Mouse (Mus musculus) CH12.LX (cell line): Measurements from ENCODE around the gene Nsun7. TPM values are rescaled to one million over a fixed set of nuclear protein-coding genes. Genes with fewer than 3 reads are reported as not detected.

ENCODE experiments used
- DNase-seq: peaks from one replicate; pipeline ENCODE4 v3.0.0-alpha.2; 2013; ENCODE audit errors: extremely low read depth
- H3K27ac ChIP-seq: 2 replicates; pipeline ENCODE4 v1.5.1; 2012; ENCODE audit warnings: low read depth, mild to moderate bottlenecking, control low read depth, moderate library complexity; ENCODE audit not compliant: insufficient read depth
- H3K27me3 ChIP-seq: replicated peaks from 2 replicates; pipeline ENCODE3; 2012; ENCODE audit warnings: inconsistent platforms
- H3K36me3 ChIP-seq, 2 experiments: replicated peaks in 1 of 2; 2 replicates each; pipeline versions ENCODE3 to v1.6.1; 2012; ENCODE audit warnings: inconsistent platforms in 1 of 2, low read length in 1 of 2, mild to moderate bottlenecking in 1 of 2, mixed read lengths in 1 of 2, moderate library complexity in 1 of 2; ENCODE audit not compliant: control insufficient read depth in 1 of 2, insufficient read depth in 1 of 2
- H3K4me1 ChIP-seq, 2 experiments: 2 replicates each; pipeline ENCODE4 v1.6.1; 2012; ENCODE audit warnings: inconsistent platforms in 1 of 2, moderate library complexity in 1 of 2; ENCODE audit not compliant: insufficient read depth in 2 of 2, control insufficient read depth in 1 of 2
- H3K4me2 ChIP-seq: 2 replicates; pipeline ENCODE4 v1.6.1; 2012; ENCODE audit warnings: low read depth, mild to moderate bottlenecking, control low read depth; ENCODE audit not compliant: poor library complexity, insufficient read depth, severe bottlenecking
- H3K4me3 ChIP-seq, 3 experiments: fragments of 150-350 bp in 1 of 3; sonication (generic) in 1 of 3; replicated peaks in 1 of 3; 2 replicates each; pipeline versions ENCODE3 to v1.5.1; 2011 to 2012; ENCODE audit warnings: low read depth in 2 of 3, low read length in 2 of 3, mild to moderate bottlenecking in 2 of 3, moderate library complexity in 2 of 3, control low read depth in 1 of 3, improper control_type of control experiment in 1 of 3, inconsistent platforms in 1 of 3, mixed read lengths in 1 of 3; ENCODE audit not compliant: poor library complexity in 1 of 3
- H3K79me2 ChIP-seq: replicated peaks from 2 replicates; pipeline ENCODE4 v1.6.1; 2012; ENCODE audit warnings: mild to moderate bottlenecking, moderate library complexity; ENCODE audit not compliant: control insufficient read depth, poor library complexity, insufficient read depth, severe bottlenecking; ENCODE audit errors: extremely low read depth
- H3K9ac ChIP-seq: 2 replicates; pipeline ENCODE4 v1.6.1; 2012; ENCODE audit warnings: low read depth, mild to moderate bottlenecking, control low read depth, moderate library complexity; ENCODE audit not compliant: insufficient read depth
- H3K9me3 ChIP-seq: replicated peaks from 2 replicates; pipeline ENCODE3; 2012; ENCODE audit warnings: low read length, inconsistent platforms, mixed read lengths
- BHLHE40 ChIP-seq: IDR thresholded peaks from 2 replicates; pipeline ENCODE4 v1.6.1; 2011; ENCODE audit warnings: mild to moderate bottlenecking, low read depth, low read length, improper control_type of control experiment
- CHD1 ChIP-seq: IDR thresholded peaks from 2 replicates; pipeline ENCODE4 v1.6.1; 2012; ENCODE audit warnings: low read depth, low read length, improper control_type of control experiment, inconsistent platforms
- CTCF ChIP-seq, 2 experiments: IDR thresholded peaks in 1 of 2; conservative IDR thresholded peaks in 1 of 2; 2 replicates each; pipeline ENCODE4 v1.5.1; 2011 to 2012; ENCODE audit warnings: low read depth in 2 of 2, low read length in 2 of 2, improper control_type of control experiment in 1 of 2, inconsistent platforms in 1 of 2, mild to moderate bottlenecking in 1 of 2, moderate library complexity in 1 of 2
- E2F4 ChIP-seq: IDR thresholded peaks from 2 replicates; pipeline ENCODE4 v1.6.1; 2011; ENCODE audit warnings: low read depth, low read length, improper control_type of control experiment; ENCODE audit not compliant: insufficient replicate concordance
- EP300 ChIP-seq: IDR thresholded peaks from 2 replicates; pipeline ENCODE4 v1.6.1; 2011; ENCODE audit warnings: low read length, improper control_type of control experiment
- ETS1 ChIP-seq: conservative IDR thresholded peaks from 2 replicates; pipeline ENCODE4 v1.6.1; 2012; ENCODE audit warnings: low read depth, mild to moderate bottlenecking, inconsistent platforms, low read length, improper control_type of control experiment, moderate library complexity
- HCFC1 ChIP-seq: IDR thresholded peaks from 2 replicates; pipeline ENCODE4 v1.6.1; 2012; ENCODE audit warnings: low read depth, mild to moderate bottlenecking, inconsistent platforms, low read length, improper control_type of control experiment
- JUN ChIP-seq: IDR thresholded peaks from 2 replicates; pipeline ENCODE4 v1.6.1; 2011; ENCODE audit warnings: low read depth, mild to moderate bottlenecking, low read length, improper control_type of control experiment, moderate library complexity; ENCODE audit not compliant: insufficient read depth
- KAT2A ChIP-seq: IDR thresholded peaks from 2 replicates; pipeline ENCODE4 v1.6.1; 2012; ENCODE audit warnings: low read length, improper control_type of control experiment, inconsistent platforms; ENCODE audit not compliant: insufficient replicate concordance
- MAFK ChIP-seq: IDR thresholded peaks from 2 replicates; pipeline ENCODE4 v1.6.1; 2011; ENCODE audit warnings: low read length, improper control_type of control experiment; ENCODE audit not compliant: insufficient replicate concordance
- MXI1 ChIP-seq: IDR thresholded peaks from 2 replicates; pipeline ENCODE4 v1.6.1; 2011; ENCODE audit warnings: mild to moderate bottlenecking, low read depth, low read length, improper control_type of control experiment
- NELFE ChIP-seq: IDR thresholded peaks from 2 replicates; pipeline ENCODE4 v1.6.1; 2011; ENCODE audit warnings: low read depth, low read length, improper control_type of control experiment
- NRF1 ChIP-seq: IDR thresholded peaks from 2 replicates; pipeline ENCODE4 v1.6.1; 2014; ENCODE audit warnings: low read depth, mild to moderate bottlenecking, inconsistent platforms, low read length, improper control_type of control experiment, moderate library complexity
- PAX5 ChIP-seq: IDR thresholded peaks from 2 replicates; pipeline ENCODE4 v1.6.1; 2012; ENCODE audit warnings: low read length, inconsistent platforms, mixed read lengths
- POLR2A ChIP-seq: IDR thresholded peaks from 2 replicates; pipeline ENCODE4 v1.6.1; 2011; ENCODE audit warnings: low read depth, mild to moderate bottlenecking, improper control_type of control experiment, low read length
- SIN3A ChIP-seq: IDR thresholded peaks from 2 replicates; pipeline ENCODE4 v1.6.1; 2012; ENCODE audit warnings: low read length, improper control_type of control experiment, inconsistent platforms
- SMC3 ChIP-seq: IDR thresholded peaks from 2 replicates; pipeline ENCODE4 v1.6.1; 2011; ENCODE audit warnings: low read depth, low read length, improper control_type of control experiment
- TCF12 ChIP-seq: IDR thresholded peaks from 2 replicates; pipeline ENCODE4 v1.6.1; 2014; ENCODE audit warnings: low read depth, mild to moderate bottlenecking, inconsistent platforms, low read length, improper control_type of control experiment
- ZC3H11A ChIP-seq: IDR thresholded peaks from 2 replicates; pipeline ENCODE4 v1.6.1; 2012; ENCODE audit warnings: low read depth, mild to moderate bottlenecking, inconsistent platforms, low read length, improper control_type of control experiment
- ZKSCAN1 ChIP-seq: IDR thresholded peaks from 2 replicates; pipeline ENCODE4 v1.6.1; 2012; ENCODE audit warnings: low read depth, inconsistent platforms, low read length, improper control_type of control experiment, borderline replicate concordance
- ZNF384 ChIP-seq: IDR thresholded peaks from 2 replicates; pipeline ENCODE4 v1.6.1; 2012; ENCODE audit warnings: low read depth, low read length, improper control_type of control experiment, inconsistent platforms
- dilution Hi-C: fragments of 300-500 bp; cut with MboI; formaldehyde crosslinking; loops from 2 replicates; pipeline ENCODE4 v1.14.3; 2020; ENCODE audit warnings: low sequenced_read_pairs; ENCODE audit not compliant: extremely low pct_unique_long_range_greater_than_20kb, extremely low pct_ligation_motif_present
- in situ Hi-C: fragments of 300-500 bp; cut with MboI; formaldehyde crosslinking; loops from 3 replicates; pipeline ENCODE4 v1.14.3; 2019; ENCODE audit warnings: low sequenced_read_pairs, low pct_ligation_motif_present, low pct_unique_long_range_greater_than_20kb, mixed read lengths
- polyA plus RNA-seq: library from polyadenylated mRNA; unstranded; fragments of >175 nt; gene quantifications from 2 replicates; pipeline ENCODE4 v1.2.1, GENCODE M21; 2012; ENCODE audit warnings: low read depth; ENCODE audit not compliant: insufficient read length
- total RNA-seq, 2 experiments: library from RNA; depleted of rRNA; stranded (reverse); fragments of 300-350 nt in 1 of 2; fragments of >200 nt in 1 of 2; gene quantifications; 2 replicates each; pipeline ENCODE4 v1.2.3; 2012 to 2014

The Nsun7 gene
- total and polyA plus RNA-seq, 3 experiments, result 0.13 TPM; not detected in 2

DNA sequence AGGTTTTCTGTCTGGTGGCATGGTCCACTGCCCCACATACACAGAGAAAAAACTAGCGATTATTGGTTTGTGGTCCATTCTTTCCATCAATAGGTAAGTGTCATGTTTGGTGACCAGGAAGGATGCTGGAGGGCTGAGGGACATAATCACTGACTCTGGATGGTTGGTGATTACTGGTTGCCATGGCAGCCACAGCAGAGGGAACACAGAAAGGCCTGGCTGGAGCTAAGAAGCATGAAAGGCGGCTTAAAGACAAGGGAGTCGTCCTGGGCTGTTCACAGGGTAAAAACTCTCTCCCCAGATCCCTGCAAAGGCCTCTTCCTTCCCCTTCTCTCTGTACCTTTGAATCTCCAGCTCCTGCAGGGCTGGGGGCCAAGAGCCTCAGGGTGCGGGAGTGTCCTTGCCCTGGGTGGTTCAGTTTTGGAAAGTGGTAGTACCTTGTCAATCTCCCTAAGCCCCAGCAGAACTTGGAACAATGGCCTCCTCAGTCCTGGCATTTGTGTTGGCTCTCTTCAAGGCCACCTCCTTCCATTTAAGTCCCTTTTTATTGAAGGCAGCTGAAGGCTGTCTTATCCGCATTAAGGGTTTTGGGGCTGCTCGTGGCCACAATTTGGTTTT is 15.5 kb upstream of the Nsun7 start:
- no peaks in the 10 kb centered on the region for H3K36me3 ChIP-seq
- H3K79me2 ChIP-seq, result no peaks in the 10 kb centered on the region
- H3K4me1 ChIP-seq, result no peaks in the 10 kb centered on the region
- TF ChIP-seq MXI1 (no peak), ETS1 (no peak), NELFE (no peak), CTCF (conservative IDR thresholded peaks at IDR 0.05 in 1 of 2, IDR thresholded peaks at IDR 0.05 in 1 of 2; ENCODE audit: low read depth in 2 of 2, low read length in 2 of 2) (no peak), PAX5 (no peak), CHD1 (no peak), E2F4 (no peak), TCF12 (no peak), ZC3H11A (no peak), BHLHE40 (no peak), EP300 (no peak), ZKSCAN1 (no peak), KAT2A (no peak), SIN3A (no peak), JUN (no peak), MAFK (no peak), POLR2A (no peak), NRF1 (no peak), HCFC1 (no peak), ZNF384 (no peak)
- TF ChIP-seq, all 38 proteins: peak for 0
- dilution Hi-C loops, result no loop called here
- Histone ChIP-seq H3K4me3 (no peak overlapping the region), H3K9me3 (no peaks in the 10 kb centered on the region), H3K9ac (no peak overlapping the region), H3K4me2 (no peak overlapping the region), H3K27me3 (no peaks in the 10 kb centered on the region), H3K27ac (no peak overlapping the region)
- in situ Hi-C loops, result loop anchor here (25.0 kb wide), 2 partner anchors 282 to 432 kb away; no protein-coding TSS in a partner anchor
- DNase-seq, result no peak

DNA sequence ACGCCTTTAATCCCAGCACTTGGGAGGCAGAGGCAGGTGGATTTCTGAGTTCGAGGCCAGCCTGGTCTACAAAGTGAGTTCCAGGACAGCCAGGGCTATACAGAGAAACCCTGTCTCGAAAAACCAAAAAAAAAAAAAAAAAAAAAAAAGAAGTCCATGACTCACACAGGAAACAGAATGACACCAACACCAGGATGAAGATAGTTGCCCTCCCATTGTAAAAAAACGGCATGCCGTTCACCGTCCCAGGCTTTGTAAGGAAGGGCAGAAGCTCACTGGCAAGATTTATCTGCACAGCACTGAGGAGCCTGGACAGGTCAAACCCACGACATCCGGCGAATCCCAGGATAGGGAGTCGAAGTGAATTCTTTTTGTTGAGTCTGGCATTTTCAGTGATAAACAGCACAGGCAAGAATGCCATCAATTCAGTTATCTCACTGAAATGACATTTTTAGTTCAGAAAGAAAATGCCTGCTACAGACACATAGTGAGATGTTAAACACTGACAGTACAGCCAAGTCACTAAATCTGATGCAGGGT is 13.7 kb upstream of the Nsun7 start:
- H3K79me2 ChIP-seq, result no peaks in the 10 kb centered on the region
- DNase-seq, result no peak
- no peak overlapping the region for H3K4me3 ChIP-seq
- H3K9ac ChIP-seq, result no peak overlapping the region
- TF ChIP-seq ZNF384 (peak; percentile 55), NRF1 (no peak), SMC3 (no peak)
- TF ChIP-seq, all 38 proteins: peak for 1
- no peaks in the 10 kb centered on the region for H3K36me3 ChIP-seq
- no peaks in the 10 kb centered on the region for H3K9me3 ChIP-seq
- no peak overlapping the region for H3K27ac ChIP-seq
- H3K4me2 ChIP-seq, result no peak overlapping the region
- H3K27me3 ChIP-seq, result no peaks in the 10 kb centered on the region
- in situ Hi-C loops (loop anchor here (5.0 to 25.0 kb wide), 3 partner anchors 164 to 434 kb away; no protein-coding TSS in a partner anchor), dilution Hi-C loops (no loop called here)
- H3K4me1 ChIP-seq, result no peaks in the 10 kb centered on the region
